Mouse (Mus musculus) layer of hippocampus, adult 8-10 months (tissue): ENCODE data around the gene Sphk2. TPM values are rescaled to one million over a fixed set of nuclear protein-coding genes. Genes with fewer than 3 reads are reported as not detected.
A peak's percentile ranks its signal among the peaks of the same experiment; 100 is the strongest.
"Not testable (repeated sequence)": the region's sequence is repeated elsewhere in the genome, so short reads cannot be mapped to it uniquely, and the experiment has no call there.

ENCODE experiments used
- DNase-seq, 2 experiments: peaks; one replicate each; pipeline ENCODE4 v3.0.0; 2022; ENCODE audit warnings: low spot score in 2 of 2
- total RNA-seq, 4 experiments: library from RNA; stranded (reverse); gene quantifications; 2 replicates each; pipeline ENCODE4 v1.2.4; 2022

The Sphk2 gene
- total RNA-seq, 4 experiments from 2014 or later = 28.1 to 36.7 (median 32.7) TPM

GRCm38 (mm10) chr7:45697894-45698293, 19.9 kb downstream of the Sphk2 start:
- no peak for DNase-seq

- no peak for DNase-seq
Observed at GRCm38 (mm10) chr7:45695098-45695497, 22.7 kb downstream of the Sphk2 start.

GRCm38 (mm10) chr7:45693921-45694591, 23.7 kb downstream of the Sphk2 start, which contains the start of gene Sec1:
Sec1 (minus strand) TSS chr7:45694402.
- no peak for DNase-seq

GRCm38 (mm10) chr7:45692364-45692763, 25.4 kb downstream of the Sphk2 start:
- DNase-seq = no peak

GRCm38 (mm10) chr7:45689800-45690199, 28.0 kb downstream of the Sphk2 start:
- no peak for DNase-seq

- no peak for DNase-seq
Observed at GRCm38 (mm10) chr7:45689099-45689498, 28.7 kb downstream of the Sphk2 start.

- DNase-seq = no peak
Observed at GRCm38 (mm10) chr7:45686841-45687240, 31.0 kb downstream of the Sphk2 start.

- no peak for DNase-seq
Observed at GRCm38 (mm10) chr7:45685811-45686210, 32.0 kb downstream of the Sphk2 start.

GRCm38 (mm10) chr7:45683396-45684050, 34.3 kb downstream of the Sphk2 start, which contains the start of gene Ntn5:
Ntn5 (plus strand) TSS chr7:45684022.
- DNase-seq = no peak

GRCm38 (mm10) chr7:45682144-45683126, 35.4 kb downstream of the Sphk2 start:
- peak; percentile 73 to 90 for DNase-seq

GRCm38 (mm10) chr7:45681046-45681736, 36.6 kb downstream of the Sphk2 start:
- DNase-seq = no peak

- no peak for DNase-seq
Observed at GRCm38 (mm10) chr7:45679966-45680621, 37.7 kb downstream of the Sphk2 start.

GRCm38 (mm10) chr7:45678513-45678912, 39.3 kb downstream of the Sphk2 start:
- DNase-seq = no peak

GRCm38 (mm10) chr7:45677627-45678295, 40.0 kb downstream of the Sphk2 start:
- DNase-seq = no peak

- DNase-seq = no peak
Observed at GRCm38 (mm10) chr7:45668921-45669320, 48.9 kb downstream of the Sphk2 start.

- DNase-seq = peak in 1 of 2 experiments; percentile 55
Observed at GRCm38 (mm10) chr7:45667761-45668160, 50.0 kb downstream of the Sphk2 start.

GRCm38 (mm10) chr7:45666161-45666560, 51.6 kb downstream of the Sphk2 start, which contains the start of gene Fut2:
Fut2 (minus strand) TSS chr7:45666394.
- DNase-seq = no peak

GRCm38 (mm10) chr7:45665303-45666138, 52.3 kb downstream of the Sphk2 start:
- no peak for DNase-seq

GRCm38 (mm10) chr7:45661702-45662101, 56.1 kb downstream of the Sphk2 start:
- DNase-seq = not testable (repeated sequence)
